Mouse (Mus musculus): ENCODE results near the gene Mical3.

DNA sequence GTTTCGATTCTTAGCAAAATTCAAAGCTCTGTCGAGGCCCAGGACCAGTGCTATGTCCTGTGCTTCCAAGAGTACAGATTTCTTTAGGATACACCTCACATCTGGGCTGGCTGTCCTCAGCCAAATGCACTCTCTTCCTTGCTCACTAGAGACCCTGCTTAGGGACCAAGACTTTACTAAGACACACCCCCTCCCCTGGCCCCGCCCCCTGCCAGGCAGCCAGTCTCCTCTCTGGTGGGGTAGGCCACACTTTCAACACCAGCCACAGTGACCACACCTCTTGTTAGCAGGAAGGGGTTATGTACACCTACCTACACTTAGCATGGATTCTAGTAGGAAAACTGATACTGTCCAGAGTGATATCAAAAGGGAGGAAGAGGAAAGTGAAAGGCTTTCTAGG lies 76.5 kb downstream of the Mical3 start:
- TF ChIP-seq CTCF (IDR thresholded peaks at IDR 0.05) (no peak), EP300 (IDR thresholded peaks at IDR 0.05; ENCODE audit: insufficient read depth, low read depth, low read length) (no peak), POLR2A (IDR thresholded peaks at IDR 0.05; ENCODE audit: insufficient read depth, low read depth, low read length) (no peak)
